Mouse (Mus musculus) midbrain, embryonic 13.5 days (tissue): ENCODE data around the gene Sohlh2. TPM values are rescaled to one million over a fixed set of nuclear protein-coding genes. Genes with fewer than 3 reads are reported as not detected.
A peak's percentile ranks its signal among the peaks of the same experiment; 100 is the strongest.

Source experiments
- ATAC-seq: fragments of 200-750 bp; cut with Nextera tagmentation; 2 replicates; pipeline ENCODE4 v1.8.0; 2017; ENCODE audit warnings: mild to moderate bottlenecking, moderate TSS enrichment, moderate library complexity
- H3K27ac ChIP-seq: fragments of 300-500 bp; sonication (generic); 2 replicates; pipeline ENCODE4 v1.5.1; 2015; ENCODE audit warnings: inconsistent platforms, mild to moderate bottlenecking, moderate library complexity
- H3K27me3 ChIP-seq: fragments of 300-500 bp; sonication (generic); 2 replicates; pipeline ENCODE4 v1.6.1; 2015; ENCODE audit warnings: mild to moderate bottlenecking, inconsistent platforms
- H3K36me3 ChIP-seq: fragments of 300-500 bp; sonication (generic); 2 replicates; pipeline ENCODE4 v1.6.1; 2015; ENCODE audit warnings: mild to moderate bottlenecking, inconsistent platforms
- H3K4me1 ChIP-seq: fragments of 300-500 bp; sonication (generic); replicated peaks from 2 replicates; pipeline ENCODE4 v1.6.1; 2015; ENCODE audit warnings: inconsistent platforms
- H3K4me2 ChIP-seq: fragments of 300-500 bp; sonication (generic); replicated peaks from 2 replicates; pipeline ENCODE4 v1.6.1; 2015; ENCODE audit warnings: moderate library complexity, mild to moderate bottlenecking, inconsistent platforms
- H3K4me3 ChIP-seq: fragments of 300-500 bp; sonication (generic); replicated peaks from 2 replicates; pipeline ENCODE4 v1.5.1; 2015; ENCODE audit warnings: mild to moderate bottlenecking, inconsistent platforms
- H3K9ac ChIP-seq: fragments of 300-500 bp; sonication (generic); replicated peaks from 2 replicates; pipeline ENCODE4 v1.6.1; 2015; ENCODE audit warnings: mild to moderate bottlenecking, inconsistent platforms
- H3K9me3 ChIP-seq: fragments of 300-500 bp; sonication (generic); 2 replicates; pipeline ENCODE4 v1.6.1; 2016; ENCODE audit warnings: mild to moderate bottlenecking, inconsistent platforms
- WGBS: fragments of 180-500 bp; shearing (Covaris S2); methylation state at CpG from one replicate; pipeline ENCODE4 v1.1.7; 2015; 5-methylcytosine and 5-hydroxymethylcytosine counted together
- polyA plus RNA-seq: library from polyadenylated mRNA; unstranded; fragments of >200 nt; fragmentation: Nextera tagmentation; extraction: Ambion mirVana; gene quantifications from 2 replicates; pipeline ENCODE4 v1.2.1, GENCODE M21; 2015

The Sohlh2 gene
- polyA plus RNA-seq, 1 experiment from 2014 or later: not detected

GRCm38 (mm10) chr3:55213785-55214184 is 32.0 kb downstream of the Sohlh2 start:
- Histone ChIP-seq H3K9ac (no peak overlapping the region), H3K27me3 (no peaks in the 10 kb centered on the region), H3K4me3 (no peak overlapping the region), H3K4me1 (peaks cover 13% of the 10 kb centered on the region), H3K27ac (0 out of 2 replicates have a peak overlapping the region, but pooled peaks have one; percentile 11), H3K9me3 (no peaks in the 10 kb centered on the region), H3K4me2 (no peak overlapping the region), H3K36me3 (no peaks in the 10 kb centered on the region)
- WGBS: 54% methylated on average over 4 of the region's 4 CpGs
- no peak for ATAC-seq

GRCm38 (mm10) chr3:55214413-55214812 is 32.6 kb downstream of the Sohlh2 start:
- no peak overlapping the region for H3K27ac ChIP-seq
- ATAC-seq: peak; percentile 56; the same call in 1 of the 2 replicates
- H3K27me3 ChIP-seq: no peaks in the 10 kb centered on the region
- no peaks in the 10 kb centered on the region for H3K9me3 ChIP-seq
- H3K4me1 ChIP-seq: peaks cover 13% of the 10 kb centered on the region
- H3K4me2 ChIP-seq: no peak overlapping the region
- no peak overlapping the region for H3K9ac ChIP-seq
- H3K4me3 ChIP-seq: no peak overlapping the region
- no peaks in the 10 kb centered on the region for H3K36me3 ChIP-seq
- 64% methylated on average over 6 of the region's 6 CpGs for WGBS

DNA sequence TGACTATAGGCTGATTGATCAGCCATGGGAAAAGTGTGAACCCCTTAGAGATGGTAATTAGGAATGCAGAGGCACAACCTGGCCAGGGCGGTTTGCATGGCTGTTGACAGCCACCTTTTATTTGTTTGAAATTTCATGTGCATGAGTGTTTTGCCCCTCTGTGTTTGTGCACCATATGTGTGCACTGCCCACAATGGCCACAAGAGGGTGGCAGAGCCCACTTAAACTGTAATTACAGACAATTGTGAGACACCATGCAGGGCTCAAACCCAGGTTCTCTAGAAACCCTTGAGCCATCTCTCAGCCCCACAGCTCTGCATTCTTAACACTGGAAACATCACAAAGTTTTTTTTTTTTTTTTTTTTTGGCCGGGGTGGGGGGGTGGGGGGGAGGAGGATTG is 40.7 kb downstream of the Sohlh2 start:
- Histone ChIP-seq H3K36me3 (no peaks in the 10 kb centered on the region), H3K4me3 (no peak overlapping the region), H3K4me1 (peaks cover 14% of the 10 kb centered on the region), H3K9me3 (no peaks in the 10 kb centered on the region), H3K9ac (no peak overlapping the region), H3K27me3 (no peaks in the 10 kb centered on the region), H3K4me2 (no peak overlapping the region), H3K27ac (no peak overlapping the region)
- ATAC-seq: no peak
- WGBS: 88% methylated on average over 2 of the region's 2 CpGs

GRCm38 (mm10) chr3:55223862-55224261 is 42.0 kb downstream of the Sohlh2 start:
- Histone ChIP-seq H3K4me2 (no peak overlapping the region), H3K9me3 (no peaks in the 10 kb centered on the region), H3K36me3 (no peaks in the 10 kb centered on the region), H3K27ac (no peak overlapping the region), H3K4me3 (no peak overlapping the region), H3K4me1 (peaks cover 15% of the 10 kb centered on the region), H3K27me3 (no peaks in the 10 kb centered on the region), H3K9ac (no peak overlapping the region)
- ATAC-seq: no peak
- WGBS: 89% methylated on average over 3 of the region's 3 CpGs

- Histone ChIP-seq H3K4me2 (peak overlapping the region; percentile 50), H3K27me3 (no peaks in the 10 kb centered on the region), H3K9ac (no peak overlapping the region; the same call in 1 of the 2 replicates), H3K4me3 (peak overlapping the region; percentile 10; the same call in 1 of the 2 replicates), H3K9me3 (no peaks in the 10 kb centered on the region), H3K27ac (no peak overlapping the region), H3K4me1 (peaks cover 15% of the 10 kb centered on the region), H3K36me3 (no peaks in the 10 kb centered on the region)
- 12% methylated on average over 18 of the region's 18 CpGs for WGBS
- ATAC-seq: peak; percentile 91
Observed at GRCm38 (mm10) chr3:55226501-55227213, 44.8 kb downstream of the Sohlh2 start.

GRCm38 (mm10) chr3:55227214-55227581 is 45.4 kb downstream of the Sohlh2 start:
- Histone ChIP-seq H3K9me3 (no peaks in the 10 kb centered on the region), H3K4me2 (peak overlapping the region; percentile 50), H3K27me3 (no peaks in the 10 kb centered on the region), H3K9ac (no peak overlapping the region), H3K4me3 (peak overlapping the region; percentile 10; the same call in 1 of the 2 replicates), H3K27ac (no peak overlapping the region), H3K36me3 (no peaks in the 10 kb centered on the region), H3K4me1 (peaks cover 15% of the 10 kb centered on the region)
- WGBS: 17% methylated on average over 4 of the region's 4 CpGs
- no peak; the same call in 1 of the 2 replicates for ATAC-seq

GRCm38 (mm10) chr3:55241730-55242421 is 60.0 kb downstream of the Sohlh2 start, which contains the start of gene Dclk1:
Gene Dclk1, plus strand, starts transcription at chr3:55242364.
- peak within 1 kb of the TSS; percentile 99 for H3K27ac ChIP-seq
- peak within 1 kb of the TSS; percentile 76 for H3K4me2 ChIP-seq
- H3K9ac ChIP-seq: peak within 1 kb of the TSS; percentile 99
- no peaks in the 10 kb centered on the region for H3K27me3 ChIP-seq
- no peak; the same call in 1 of the 2 replicates for ATAC-seq
- H3K36me3 ChIP-seq: peaks cover under 1% of the 10 kb centered on the region
- peak within 1 kb of the TSS; percentile 90 for H3K4me3 ChIP-seq
- H3K9me3 ChIP-seq: no peaks in the 10 kb centered on the region
- peaks cover 39% of the 10 kb centered on the region for H3K4me1 ChIP-seq
- WGBS: 29% methylated on average over 10 of the region's 10 CpGs

- ATAC-seq: peak; percentile 96
- no peaks in the 10 kb centered on the region for H3K27me3 ChIP-seq
- H3K27ac ChIP-seq: peak overlapping the region; percentile 99
- H3K9ac ChIP-seq: peak overlapping the region; percentile 99
- peaks cover 7% of the 10 kb centered on the region for H3K36me3 ChIP-seq
- peak overlapping the region; percentile 90 for H3K4me3 ChIP-seq
- H3K4me2 ChIP-seq: peak overlapping the region; percentile 76
- no peaks in the 10 kb centered on the region for H3K9me3 ChIP-seq
- peaks cover 45% of the 10 kb centered on the region for H3K4me1 ChIP-seq
- WGBS: under 1% methylated on average over 44 of the region's 45 CpGs
Observed at GRCm38 (mm10) chr3:55242422-55243055, 60.7 kb downstream of the Sohlh2 start.

DNA sequence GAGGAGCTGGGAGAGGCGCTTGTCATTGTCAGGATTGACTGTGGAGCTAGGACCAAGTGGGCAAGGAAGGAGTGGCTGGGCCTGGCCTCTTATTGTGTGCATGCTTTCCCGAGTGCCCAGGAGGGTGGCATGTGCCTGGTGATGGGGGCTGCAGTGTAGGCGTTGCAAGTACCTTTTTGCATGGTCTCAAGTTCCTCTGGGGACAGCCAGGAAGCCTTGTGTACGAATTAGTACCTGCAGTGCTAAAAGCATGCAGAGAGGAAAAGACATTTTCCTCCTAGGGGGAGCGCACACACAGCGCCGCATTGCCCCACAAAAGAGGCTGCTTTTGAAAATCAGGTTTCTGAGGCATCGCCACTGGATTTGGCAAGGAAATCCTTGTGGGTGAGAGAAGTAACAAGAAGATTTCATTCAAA is 61.2 kb downstream of the Sohlh2 start:
- Histone ChIP-seq H3K9ac (peak overlapping the region; percentile 99), H3K4me1 (peaks cover 47% of the 10 kb centered on the region), H3K9me3 (no peaks in the 10 kb centered on the region), H3K4me3 (peak overlapping the region; percentile 90), H3K27me3 (no peaks in the 10 kb centered on the region), H3K36me3 (peaks cover 13% of the 10 kb centered on the region), H3K27ac (peak overlapping the region; percentile 99), H3K4me2 (peak overlapping the region; percentile 76)
- 0% methylated on average over 8 of the region's 8 CpGs for WGBS
- peak; percentile 77 for ATAC-seq

GRCm38 (mm10) chr3:55244087-55244486 is 62.3 kb downstream of the Sohlh2 start:
- WGBS: 68% methylated on average over 6 of the region's 6 CpGs
- Histone ChIP-seq H3K4me3 (peak overlapping the region; percentile 90), H3K9me3 (no peaks in the 10 kb centered on the region), H3K27me3 (no peaks in the 10 kb centered on the region), H3K27ac (no peak overlapping the region), H3K9ac (peak overlapping the region; percentile 99), H3K4me1 (peaks cover 58% of the 10 kb centered on the region), H3K36me3 (peaks cover 23% of the 10 kb centered on the region), H3K4me2 (peak overlapping the region; percentile 76)
- ATAC-seq: no peak

- Histone ChIP-seq H3K9me3 (no peaks in the 10 kb centered on the region), H3K4me2 (no peak overlapping the region), H3K27me3 (no peaks in the 10 kb centered on the region), H3K27ac (no peak overlapping the region), H3K36me3 (peaks cover 25% of the 10 kb centered on the region), H3K4me3 (no peak overlapping the region), H3K9ac (no peak overlapping the region), H3K4me1 (peaks cover 73% of the 10 kb centered on the region)
- WGBS: 87% methylated on average over 12 of the region's 12 CpGs
- ATAC-seq: no peak
Observed at GRCm38 (mm10) chr3:55246618-55247272, 64.9 kb downstream of the Sohlh2 start.
